Mouse (Mus musculus) testis, postnatal 14 days (tissue): ENCODE measurements around the gene Vmn2r82.
"Not testable (repeated sequence)": the region's sequence is repeated elsewhere in the genome, so short reads cannot be mapped to it uniquely, and the experiment has no call there.

Experiments used
- DNase-seq: peaks from one replicate; pipeline ENCODE4 v3.0.0; 2021; ENCODE audit warnings: low spot score

Gene Vmn2r82

DNA sequence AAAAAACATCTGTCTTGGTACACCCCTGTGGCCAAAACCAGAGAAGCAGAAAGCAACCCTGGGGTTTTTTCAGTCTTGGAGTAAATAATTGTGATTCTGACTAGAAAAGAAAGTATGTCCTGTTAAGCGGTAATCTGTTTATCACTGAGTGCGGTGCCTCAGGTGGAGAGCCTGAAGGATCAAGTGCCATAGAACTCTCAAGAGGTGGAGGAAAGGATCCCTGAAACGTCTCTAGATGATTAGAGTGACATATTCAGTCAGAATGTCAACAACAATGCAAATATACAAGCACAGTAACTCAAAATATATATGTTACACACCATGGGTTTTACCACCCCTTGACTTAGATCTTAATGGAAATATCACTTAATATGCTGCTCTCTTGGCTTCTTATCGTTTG lies at the start of gene Vmn2r82:
TSS of gene Vmn2r82 (plus strand) at position 301 of the 400 bp plus-strand sequence.
- DNase-seq = not testable (repeated sequence)

DNA sequence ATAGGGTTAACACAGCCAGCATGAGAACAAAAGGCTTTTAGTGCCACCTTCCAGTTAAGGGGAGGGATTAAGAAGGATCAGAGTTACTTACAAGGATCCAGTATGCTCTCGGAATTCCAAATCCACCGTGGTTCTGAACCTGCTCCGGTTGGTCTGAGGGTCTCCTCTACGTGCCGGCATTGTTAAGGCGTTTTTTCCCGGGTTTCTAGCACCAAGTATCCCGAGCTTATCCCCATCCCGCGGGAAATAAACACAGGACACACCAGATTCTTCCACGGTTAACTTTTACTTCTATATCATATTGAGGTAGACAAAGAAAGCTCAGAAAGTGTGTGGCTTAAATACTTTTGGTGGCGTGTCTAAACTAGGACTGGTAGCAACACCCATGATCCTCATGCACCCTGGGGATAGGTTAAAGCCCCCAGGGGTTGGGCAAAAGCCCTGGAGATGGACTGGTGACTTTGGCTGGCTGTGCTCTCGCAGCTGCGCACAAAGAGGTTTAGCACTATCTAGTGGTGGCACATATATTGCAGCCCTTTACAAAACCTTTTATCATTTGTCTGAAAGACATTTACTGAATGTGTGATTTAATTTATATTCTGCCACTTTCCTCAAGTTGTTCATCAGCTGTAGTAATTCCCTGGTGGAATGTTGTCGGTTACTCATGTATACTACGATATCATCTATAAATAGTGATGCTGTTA lies 34.1 kb upstream of the Vmn2r82 start:
- DNase-seq = not testable (repeated sequence)

DNA sequence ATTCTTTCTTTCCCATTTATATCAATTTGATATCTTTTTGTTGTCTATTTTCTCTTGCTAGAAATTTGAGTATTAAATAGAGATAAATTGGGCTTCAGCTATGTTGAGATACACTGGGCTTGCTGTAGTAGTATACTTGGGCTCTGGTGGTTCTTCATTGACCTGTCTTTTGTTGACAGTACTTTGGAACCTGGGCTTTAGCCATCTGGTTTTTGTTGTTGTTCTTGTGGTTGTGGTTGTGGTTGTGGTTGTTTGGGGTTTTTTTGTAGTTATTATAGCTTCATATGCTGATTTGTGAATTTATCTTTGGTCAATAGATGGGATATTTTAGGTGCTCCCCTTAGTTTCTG lies 33.6 kb upstream of the Vmn2r82 start:
- DNase-seq = no peak

DNA sequence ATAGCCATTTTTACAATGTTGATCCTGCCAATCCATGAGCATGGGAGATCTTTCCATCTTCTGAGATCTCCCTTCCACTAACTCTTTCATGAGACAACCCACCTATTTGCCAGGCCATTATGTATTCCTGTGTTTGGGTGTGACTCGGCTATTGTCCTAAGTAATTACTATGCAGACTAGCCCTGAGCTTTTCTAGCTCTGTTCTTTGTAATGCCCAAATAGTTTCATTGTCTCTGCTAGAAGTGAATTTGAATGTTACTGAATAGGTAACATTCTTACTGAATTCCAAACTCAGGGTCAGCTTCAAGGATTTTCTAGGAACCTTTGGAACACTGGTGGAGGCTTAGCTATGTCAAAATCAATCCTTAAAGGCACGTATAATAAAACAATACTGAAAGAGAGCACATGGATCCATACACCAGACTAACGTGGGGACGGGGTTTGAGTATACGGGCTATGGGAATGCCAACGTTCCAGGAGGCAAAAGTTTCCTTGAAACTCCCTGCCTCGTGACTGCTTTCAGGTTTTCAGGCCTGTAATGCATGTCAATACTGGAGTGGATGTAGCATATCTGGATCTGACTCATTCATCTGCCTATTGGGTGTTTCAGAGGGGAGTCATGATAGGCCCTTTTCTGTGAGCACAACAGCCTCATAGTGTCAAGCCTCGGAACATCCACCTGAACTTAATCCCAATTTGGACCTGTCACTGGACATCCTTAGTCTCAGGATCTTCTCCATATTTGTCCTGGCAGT lies 43.8 kb downstream of the Vmn2r82 start:
- not testable (repeated sequence) for DNase-seq

DNA sequence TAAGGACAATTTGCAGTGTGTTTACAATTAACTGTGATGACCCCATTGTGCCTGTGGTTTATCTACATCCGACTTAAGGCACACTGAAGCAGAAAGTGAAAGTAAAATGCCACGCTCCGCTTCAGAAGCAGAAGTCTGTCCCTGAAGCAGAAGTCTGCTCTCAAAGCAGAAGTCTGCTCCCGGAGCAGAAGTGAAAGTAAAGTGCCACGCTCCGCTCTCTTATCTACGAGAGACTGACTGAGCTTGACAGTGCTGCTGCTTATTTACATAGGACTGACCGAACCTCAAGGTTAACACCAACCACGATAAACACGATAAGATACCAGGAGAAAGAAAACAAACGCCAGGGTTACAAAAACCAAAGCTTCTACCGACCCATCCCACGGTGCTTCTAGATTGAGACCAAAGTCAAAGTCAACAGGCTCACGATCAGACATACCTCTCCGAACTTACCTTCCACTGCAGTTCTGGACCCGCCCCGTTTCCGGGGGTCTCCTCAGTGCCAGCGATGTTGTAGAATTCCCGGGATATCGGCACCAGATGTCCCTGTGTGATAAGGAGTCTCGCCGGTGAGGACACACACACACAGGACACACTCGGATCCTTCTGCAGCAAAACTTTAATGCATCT lies 60.9 kb downstream of the Vmn2r82 start:
- no peak for DNase-seq

DNA sequence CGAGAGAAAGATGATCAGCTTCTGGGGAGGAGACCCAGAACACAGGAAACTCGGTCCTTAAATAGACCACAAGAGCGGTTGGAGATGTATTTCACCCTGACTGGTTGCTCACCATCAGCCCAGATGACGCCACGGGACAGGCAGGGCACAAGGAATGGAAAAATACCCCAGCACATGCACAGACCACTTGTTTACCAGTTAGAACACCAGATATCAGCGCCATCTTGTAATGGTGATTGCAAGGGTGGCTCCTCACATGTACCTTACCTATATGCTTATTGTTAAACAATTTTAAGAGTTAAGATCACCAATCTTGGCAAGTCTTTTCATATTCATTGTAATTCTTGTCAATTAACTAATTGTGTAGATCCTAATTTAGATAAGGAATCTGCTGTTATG lies 61.5 kb downstream of the Vmn2r82 start:
- not testable (repeated sequence) for DNase-seq

DNA sequence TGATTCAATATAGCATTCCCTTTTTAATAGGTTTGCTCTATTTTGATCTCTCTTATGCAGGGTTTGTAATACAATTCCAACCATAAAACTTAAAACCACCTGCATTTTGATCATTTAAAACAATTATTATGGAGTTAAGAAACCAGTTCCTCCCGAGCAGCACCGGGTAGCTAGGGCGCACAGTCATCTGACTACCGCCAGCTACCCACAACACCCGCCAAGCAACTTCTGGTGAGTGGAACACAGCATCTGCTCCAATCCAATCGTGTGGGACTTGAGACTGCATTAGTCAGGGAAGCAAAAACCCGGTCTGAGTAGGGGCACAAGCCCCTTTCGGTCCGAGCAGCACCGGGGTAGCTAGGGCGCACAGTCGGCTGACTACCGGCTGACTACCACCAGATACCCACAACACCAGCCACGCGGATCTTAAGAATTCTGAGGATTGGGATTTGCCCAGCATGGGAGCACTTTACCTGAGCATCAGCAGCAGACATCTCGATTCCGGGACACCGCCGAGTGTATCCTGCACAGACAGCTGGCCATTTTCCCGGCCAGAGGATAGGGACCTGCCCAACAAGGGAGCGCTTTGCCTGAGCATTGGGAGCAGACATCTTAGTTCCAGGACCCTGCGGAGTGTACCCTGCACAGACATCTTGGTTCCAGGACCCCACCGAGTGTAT lies 79.0 kb downstream of the Vmn2r82 start:
- not testable (repeated sequence) for DNase-seq
